7 mouse cellular contexts compared by ENCODE assay signal in genomic region chr5:142812976-142813721, GRCm38 (mm10). TPM values are rescaled to one million over a fixed set of nuclear protein-coding genes. Genes with fewer than 3 reads are reported as not detected.
DNase-seq lines count a peak whose midpoint lies in the region; ATAC-seq and TF ChIP-seq lines count a peak whose summit lies in the region.

No protein-coding gene starts in this region.

- H3K4me3 ChIP-seq in brown adipose tissue, adult 24 weeks (ENCODE audit: insufficient read depth, low read depth, low read length), result peak overlapping the region; percentile 99
- H3K4me3 ChIP-seq in forebrain, postnatal 0 days (ENCODE audit: low read depth, low read length), result peak overlapping the region; percentile 83
- H3K4me3 ChIP-seq in hindbrain, embryonic 12.5 days, result peak overlapping the region; percentile 85
- peak overlapping the region; percentile 98 for H3K4me3 ChIP-seq in limb, embryonic 14.5 days (replicated peaks; ENCODE audit: low read length)
- peak overlapping the region; percentile 98 for H3K4me3 ChIP-seq in midbrain, postnatal 0 days (ENCODE audit: low read depth, low read length)

- no peak for TF ChIP-seq CTCF in forebrain, postnatal 0 days (IDR thresholded peaks at IDR 0.05; ENCODE audit: low read depth)
- no peak for TF ChIP-seq CTCF in midbrain, postnatal 0 days (IDR thresholded peaks at IDR 0.05)

- H3K36me3 ChIP-seq in forebrain, postnatal 0 days (ENCODE audit: insufficient read depth), result peaks cover 13% of the 10 kb centered on the region
- peaks cover 22% of the 10 kb centered on the region for H3K36me3 ChIP-seq in hindbrain, embryonic 12.5 days
- peaks cover 50% of the 10 kb centered on the region for H3K36me3 ChIP-seq in limb, embryonic 14.5 days (ENCODE audit: control insufficient read depth, insufficient read depth, low read length)
- 0 out of 2 replicates have a peak, but pooled peaks cover 2% of the 10 kb centered on the region for H3K36me3 ChIP-seq in midbrain, postnatal 0 days (ENCODE audit: insufficient read depth, low read length)

- ATAC-seq in forebrain, postnatal 0 days, result no peak
- no peak for ATAC-seq in hindbrain, embryonic 12.5 days (ENCODE audit: low FRiP score)
- no peak for ATAC-seq in limb, embryonic 14.5 days (ENCODE audit: low FRiP score, low read depth)
- no peak for ATAC-seq in midbrain, postnatal 0 days (ENCODE audit: low FRiP score)
- ATAC-seq in megakaryocyte-erythroid progenitor cell, adult 5-6 weeks (replicated peaks; ENCODE audit: low FRiP score, low TSS enrichment, poor library complexity, severe bottlenecking), result no peak

- under 1% methylated on average over 18 of the region's 18 CpGs for WGBS in forebrain, postnatal 0 days
- WGBS in hindbrain, embryonic 12.5 days, result under 1% methylated on average over 18 of the region's 18 CpGs
- 2% methylated on average over 18 of the region's 18 CpGs for WGBS in limb, embryonic 14.5 days
- 1% methylated on average over 18 of the region's 18 CpGs for WGBS in midbrain, postnatal 0 days

- H3K4me2 ChIP-seq in forebrain, postnatal 0 days (ENCODE audit: low read depth), result peak overlapping the region; percentile 93
- H3K4me2 ChIP-seq in hindbrain, embryonic 12.5 days (replicated peaks), result peak overlapping the region; percentile 94
- peak overlapping the region; percentile 97 for H3K4me2 ChIP-seq in limb, embryonic 14.5 days (replicated peaks; ENCODE audit: low read depth, low read length, severe bottlenecking)
- H3K4me2 ChIP-seq in midbrain, postnatal 0 days (ENCODE audit: low read depth, low read length, poor library complexity, severe bottlenecking), result peak overlapping the region; percentile 96

- H3K27ac ChIP-seq in brown adipose tissue, adult 24 weeks (replicated peaks; ENCODE audit: low read depth, low read length), result peak overlapping the region; percentile 78
- H3K27ac ChIP-seq in forebrain, postnatal 0 days (ENCODE audit: low read depth, low read length), result peak overlapping the region; percentile 100
- peak overlapping the region; percentile 100 for H3K27ac ChIP-seq in hindbrain, embryonic 12.5 days
- peak overlapping the region; percentile 100 for H3K27ac ChIP-seq in limb, embryonic 14.5 days (replicated peaks; ENCODE audit: low read depth, low read length)
- peak overlapping the region; percentile 100 for H3K27ac ChIP-seq in midbrain, postnatal 0 days (ENCODE audit: low read depth, low read length)

- no peaks in the 10 kb centered on the region for H3K27me3 ChIP-seq in forebrain, postnatal 0 days (ENCODE audit: insufficient read depth, low read length)
- H3K27me3 ChIP-seq in hindbrain, embryonic 12.5 days, result no peaks in the 10 kb centered on the region
- no peaks in the 10 kb centered on the region for H3K27me3 ChIP-seq in limb, embryonic 14.5 days (ENCODE audit: control insufficient read depth, insufficient read depth, low read length)
- no peaks in the 10 kb centered on the region for H3K27me3 ChIP-seq in midbrain, postnatal 0 days (ENCODE audit: insufficient read depth, low read length)

- no peaks in the 10 kb centered on the region for H3K9me3 ChIP-seq in forebrain, postnatal 0 days (ENCODE audit: low read length)
- H3K9me3 ChIP-seq in hindbrain, embryonic 12.5 days (replicated peaks), result no peaks in the 10 kb centered on the region
- H3K9me3 ChIP-seq in limb, embryonic 14.5 days (ENCODE audit: control insufficient read depth, low read length), result no peaks in the 10 kb centered on the region
- H3K9me3 ChIP-seq in midbrain, postnatal 0 days (ENCODE audit: low read length), result no peaks in the 10 kb centered on the region

- TF ChIP-seq POLR2A in limb, embryonic 14.5 days (IDR thresholded peaks at IDR 0.05; ENCODE audit: borderline replicate concordance, extremely low read depth, insufficient read depth, insufficient read length), result no peak

- peaks cover 28% of the 10 kb centered on the region for H3K4me1 ChIP-seq in brown adipose tissue, adult 24 weeks (ENCODE audit: control insufficient read depth, insufficient read depth, insufficient read length, low read length)
- H3K4me1 ChIP-seq in forebrain, postnatal 0 days (ENCODE audit: insufficient read depth), result peaks cover 30% of the 10 kb centered on the region
- peaks cover 43% of the 10 kb centered on the region for H3K4me1 ChIP-seq in hindbrain, embryonic 12.5 days
- peaks cover 32% of the 10 kb centered on the region for H3K4me1 ChIP-seq in limb, embryonic 14.5 days (ENCODE audit: control insufficient read depth, insufficient read depth, low read length)
- peaks cover 26% of the 10 kb centered on the region for H3K4me1 ChIP-seq in midbrain, postnatal 0 days (ENCODE audit: insufficient read depth, low read length)

- DNase-seq in ZHBTc4 (ENCODE audit: low read depth, low spot score), result peak; percentile 51
- DNase-seq in forebrain, postnatal 0 days, result peak; percentile 66
- DNase-seq in limb, embryonic 14.5 days (ENCODE audit: low spot score), result no peak
- DNase-seq in midbrain, postnatal 0 days (ENCODE audit: low spot score), result no peak

- peak overlapping the region; percentile 100 for H3K9ac ChIP-seq in forebrain, postnatal 0 days
- H3K9ac ChIP-seq in hindbrain, embryonic 12.5 days, result peak overlapping the region; percentile 100
- peak overlapping the region; percentile 100 for H3K9ac ChIP-seq in limb, embryonic 14.5 days (ENCODE audit: low read depth, low read length, severe bottlenecking)
- H3K9ac ChIP-seq in midbrain, postnatal 0 days (replicated peaks; ENCODE audit: low read length, poor library complexity, severe bottlenecking), result peak overlapping the region; percentile 100

RNA-seq across cellular contexts. Expression of gene Tnrc18, which starts 4.3 kb away (rescaled TPM):
- polyA plus RNA-seq in brown adipose tissue, adult 24 weeks (2012; ENCODE audit: insufficient read depth, insufficient read length, missing spikeins), result 10.6 and 13.2 TPM in 2 replicates
- 99.7 and 116 TPM in 2 replicates for total RNA-seq in forebrain, postnatal 0 days (2014; rRNA removed)
- 14.9 and 23.4 TPM in 2 replicates for polyA plus RNA-seq in forebrain, postnatal 0 days (2015; fragmentation: Nextera tagmentation; extraction: Ambion mirVana)
- 72.8 and 73.7 TPM in 2 replicates for polyA plus RNA-seq in hindbrain, embryonic 12.5 days (2016; fragmentation: Nextera tagmentation; extraction: Ambion mirVana)
- 61.1 and 85.3 TPM in 2 replicates for polyA plus RNA-seq in limb, embryonic 14.5 days (2012; rRNA removed)
- polyA plus RNA-seq in limb, embryonic 14.5 days (2014; fragmentation: Nextera tagmentation; extraction: Ambion mirVana), result 46.6 and 55.7 TPM in 2 replicates
- 114 and 142 TPM in 2 replicates for total RNA-seq in midbrain, postnatal 0 days (2014; rRNA removed)
- 17.4 and 19.4 TPM in 2 replicates for polyA plus RNA-seq in midbrain, postnatal 0 days (2015; fragmentation: Nextera tagmentation; extraction: Ambion mirVana)
- 8.8 and 11.7 TPM in 2 replicates for total RNA-seq in megakaryocyte-erythroid progenitor cell, adult 5-6 weeks (2014; fragmentation: Nextera tagmentation)
- total RNA-seq in megakaryocyte-erythroid progenitor cell, adult 5-6 weeks (2017), result 0.85 and 4.2 TPM in 2 replicates

Comparison
In these comparisons a context has a peak if more than half of its experiments do, and no peak if none do; other contexts are left out.
1. DNase-seq: peak in ZHBTc4 (single experiment) and forebrain, postnatal 0 days (single experiment); none in limb, embryonic 14.5 days (single experiment) and midbrain, postnatal 0 days (single experiment).
2. Peak in every context shown above with its lines, with median percentiles within 50 percentile points of each other: H3K27ac ChIP-seq, H3K4me3 ChIP-seq, H3K4me2 ChIP-seq and H3K9ac ChIP-seq.